Mouse (Mus musculus): ENCODE data around the gene Plin5. TPM values are rescaled to one million over a fixed set of nuclear protein-coding genes. Genes with fewer than 3 reads are reported as not detected.

Gene Plin5
- 0.19 TPM in 1 of 2 replicates, not detected in the other for polyA plus RNA-seq (2012; ENCODE audit: low replicate concordance)

GRCm38 (mm10) chr17:56117251-56117710 lies at the start of gene Plin5:
Gene Plin5 (minus strand): TSS chr17:56117596.

GRCm38 (mm10) chr17:56162231-56162774 lies 44.9 kb upstream of the Plin5 start, which contains the start of gene Tnfaip8l1:
Gene Tnfaip8l1 (plus strand): TSS chr17:56162477.

DNA sequence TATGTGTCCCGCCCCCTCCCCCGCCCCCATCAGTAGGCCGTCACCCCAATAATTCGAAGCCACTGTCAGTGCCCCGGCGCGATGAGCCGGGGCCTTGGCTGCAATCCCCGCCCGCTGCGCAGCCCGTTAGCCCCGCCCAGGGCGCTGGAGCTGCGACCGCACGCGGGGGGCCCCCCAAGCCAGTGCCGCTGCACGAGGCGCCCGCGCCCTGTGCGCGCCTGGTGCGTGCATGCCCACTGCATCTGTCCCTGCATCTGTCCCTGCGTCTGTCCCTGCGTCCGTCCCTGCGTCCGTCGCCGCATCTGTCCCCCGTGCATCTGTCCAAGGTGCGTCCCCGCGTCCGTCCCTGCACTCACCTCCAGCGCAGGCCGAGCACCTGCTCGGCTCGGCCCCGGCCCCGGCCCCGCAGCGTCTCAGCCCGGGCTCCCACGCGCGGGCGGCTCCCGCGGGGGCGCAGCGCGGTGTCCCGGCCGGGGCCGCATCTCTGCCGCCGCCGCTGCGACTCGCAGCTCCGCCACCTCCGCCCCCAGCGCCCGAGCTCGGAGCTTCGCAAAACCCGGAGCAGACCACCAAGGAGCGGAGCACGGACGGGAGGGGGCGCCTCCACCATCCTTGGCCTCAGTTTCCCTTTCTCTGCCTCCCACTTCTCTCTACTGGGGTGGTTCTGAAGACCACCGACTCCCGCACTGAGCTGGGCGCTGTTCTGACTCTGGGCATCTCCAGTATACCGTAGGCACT lies 22.6 kb upstream of the Plin5 start, which contains the start of gene Sema6b:
Sema6b (minus strand) TSS at position 486 of the 738 bp plus-strand sequence.

GRCm38 (mm10) chr17:56121826-56122225 lies 4.4 kb upstream of the Plin5 start, which contains the start of gene Lrg1:
Gene Lrg1 (minus strand): TSS chr17:56122001.

DNA sequence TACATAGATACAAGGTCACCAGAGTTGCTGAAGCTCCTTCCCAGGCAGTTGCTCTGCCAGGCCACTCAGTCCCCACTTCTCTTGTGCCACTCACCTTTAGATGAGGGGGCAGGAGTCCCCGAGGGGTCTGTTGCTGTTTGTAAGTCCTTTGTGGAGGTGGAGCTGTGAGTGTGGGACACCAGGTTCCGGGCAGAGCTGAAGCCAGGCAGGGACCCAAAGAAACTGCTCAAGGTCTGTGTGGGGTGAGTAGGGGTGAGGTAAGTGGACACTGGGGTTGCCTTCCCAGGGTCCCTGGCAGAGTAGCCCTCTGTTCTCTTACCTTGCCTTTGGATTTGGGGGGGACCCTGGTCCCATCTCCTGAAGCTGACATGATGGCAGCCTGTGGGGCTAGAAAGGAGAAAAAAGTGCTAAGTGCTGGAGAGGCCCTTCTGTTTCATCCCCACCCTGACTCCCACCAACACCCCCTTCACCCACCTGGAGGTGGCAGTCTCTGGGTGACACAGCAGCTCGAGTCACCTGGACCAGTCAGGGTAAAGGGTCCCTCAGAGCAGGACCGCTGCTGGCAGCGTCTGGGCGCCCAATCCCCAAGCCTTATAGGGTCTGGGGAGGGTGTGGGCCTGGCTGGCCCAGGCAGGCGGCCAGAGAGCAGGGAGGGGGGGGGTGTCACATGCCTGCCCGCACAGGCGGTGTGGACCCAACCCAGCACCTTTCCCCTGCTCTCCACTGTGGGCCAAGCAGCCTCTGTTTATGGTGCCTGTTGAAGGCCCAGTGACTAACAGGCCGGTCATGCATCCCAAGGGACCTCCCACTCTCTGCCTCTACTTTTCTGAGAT lies 8.0 kb downstream of the Plin5 start, which contains the start of gene Plin4:
Plin4 (minus strand) TSS at position 585 of the 833 bp plus-strand sequence.

DNA sequence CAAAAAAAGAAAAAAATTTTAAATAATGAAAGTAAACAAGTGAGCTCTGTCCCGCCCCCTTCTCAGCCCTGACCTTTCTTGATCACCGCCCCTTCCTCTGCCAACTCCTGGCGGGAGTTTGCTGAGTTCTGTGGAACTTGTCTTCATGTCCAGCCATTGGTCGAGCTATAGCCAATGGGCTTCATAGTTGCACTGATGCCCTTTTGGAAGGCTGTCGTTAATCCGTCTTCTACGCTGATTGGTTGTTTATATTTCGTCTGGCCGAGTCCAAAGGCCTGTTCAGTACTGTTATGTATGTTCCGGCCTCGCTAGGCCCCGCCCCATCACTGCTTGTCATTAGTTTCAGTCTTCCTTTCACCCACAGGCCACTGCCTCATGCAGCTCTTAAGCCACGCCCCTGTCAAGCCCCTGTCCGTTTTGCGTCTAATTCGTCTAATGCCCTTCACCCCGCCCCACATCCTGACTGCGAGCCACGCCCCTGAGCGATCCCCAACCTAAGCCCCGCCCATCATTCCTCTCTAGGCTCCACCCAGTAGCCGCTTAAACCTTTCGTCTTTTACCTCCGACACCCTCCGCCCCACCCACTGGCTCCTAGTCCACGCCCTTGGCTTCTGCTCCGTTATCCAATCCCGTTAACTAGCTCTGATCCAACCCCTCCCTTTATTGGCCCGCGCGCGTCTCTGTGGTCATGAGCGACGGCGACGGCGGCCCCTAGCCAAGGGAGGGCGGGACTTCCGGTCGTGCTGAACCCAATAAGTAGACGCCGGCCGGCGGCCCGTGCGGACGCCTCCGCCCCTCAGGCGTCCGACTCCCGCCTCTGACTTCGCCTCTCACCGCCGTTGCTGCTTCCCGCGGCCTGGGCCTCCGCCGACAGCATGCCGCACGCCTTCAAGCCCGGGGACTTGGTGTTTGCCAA lies 38.3 kb downstream of the Plin5 start, which contains the start of gene Hdgfl2:
Hdgfl2 (plus strand) TSS at position 755 of the 916 bp plus-strand sequence.

GRCm38 (mm10) chr17:56074827-56075208 lies 42.6 kb downstream of the Plin5 start, which contains the start of gene Ubxn6:
Gene Ubxn6 (minus strand): TSS chr17:56075028.

Other genes starting within 250 kb of the Plin5 start
- 0.08 and 0.11 TPM in 2 replicates for gene Zfp119a, start 238.7 kb downstream of the Plin5 start, polyA plus RNA-seq (2012; ENCODE audit: low replicate concordance)
- gene Zfp959, start 225.5 kb downstream of the Plin5 start, polyA plus RNA-seq (2012; ENCODE audit: low replicate concordance), result 1.2 TPM in 1 of 2 replicates, not detected in the other
- gene Zfp119b, start 168.1 kb downstream of the Plin5 start, polyA plus RNA-seq (2012; ENCODE audit: low replicate concordance), result 0.09 TPM in 1 of 2 replicates, not detected in the other
- 14.7 and 15.6 TPM in 2 replicates for gene Ebi3, start 165.0 kb downstream of the Plin5 start, polyA plus RNA-seq (2012; ENCODE audit: low replicate concordance)
- gene Yju2, start 158.5 kb downstream of the Plin5 start, polyA plus RNA-seq (2012; ENCODE audit: low replicate concordance), result 15.2 and 32.7 TPM in 2 replicates
- gene Shd, start 147.1 kb downstream of the Plin5 start, polyA plus RNA-seq (2012; ENCODE audit: low replicate concordance), result 0.32 and 1.6 TPM in 2 replicates
- not detected in 2 replicates for gene Fsd1, start 131.1 kb downstream of the Plin5 start, polyA plus RNA-seq (2012; ENCODE audit: low replicate concordance)
- 0.38 and 0.97 TPM in 2 replicates for gene Stap2, start 112.0 kb downstream of the Plin5 start, polyA plus RNA-seq (2012; ENCODE audit: low replicate concordance)
- 23.3 and 25.1 TPM in 2 replicates for gene Mpnd, start 111.9 kb downstream of the Plin5 start, polyA plus RNA-seq (2012; ENCODE audit: low replicate concordance)
- 80.1 and 88.3 TPM in 2 replicates for gene Sh3gl1, start 81.0 kb downstream of the Plin5 start, polyA plus RNA-seq (2012; ENCODE audit: low replicate concordance)
- 28.2 and 45.2 TPM in 2 replicates for gene Chaf1a, start 77.2 kb downstream of the Plin5 start, polyA plus RNA-seq (2012; ENCODE audit: low replicate concordance)
- gene Ubxn6, start 42.6 kb downstream of the Plin5 start, polyA plus RNA-seq (2012; ENCODE audit: low replicate concordance), result 34.3 and 40.9 TPM in 2 replicates
- 103 and 249 TPM in 2 replicates for gene Hdgfl2, start 38.0 kb downstream of the Plin5 start, polyA plus RNA-seq (2012; ENCODE audit: low replicate concordance)
- gene Plin4, start 7.8 kb downstream of the Plin5 start, polyA plus RNA-seq (2012; ENCODE audit: low replicate concordance), result not detected in 2 replicates
- 52.9 and 55.2 TPM in 2 replicates for gene Lrg1, start 4.4 kb upstream of the Plin5 start, polyA plus RNA-seq (2012; ENCODE audit: low replicate concordance)
- 6.4 and 7.7 TPM in 2 replicates for gene Sema6b, start 22.7 kb upstream of the Plin5 start, polyA plus RNA-seq (2012; ENCODE audit: low replicate concordance)
- 1.6 and 2.5 TPM in 2 replicates for gene Tnfaip8l1, start 44.9 kb upstream of the Plin5 start, polyA plus RNA-seq (2012; ENCODE audit: low replicate concordance)
- 15.6 and 36.0 TPM in 2 replicates for gene Mydgf, start 66.3 kb upstream of the Plin5 start, polyA plus RNA-seq (2012; ENCODE audit: low replicate concordance)
- gene Dpp9, start 101.3 kb upstream of the Plin5 start, polyA plus RNA-seq (2012; ENCODE audit: low replicate concordance), result 45.8 and 114 TPM in 2 replicates
- gene Fem1a, start 139.2 kb upstream of the Plin5 start, polyA plus RNA-seq (2012; ENCODE audit: low replicate concordance), result 16.0 and 29.3 TPM in 2 replicates
- 20.8 and 31.5 TPM in 2 replicates for gene Ticam1, start 159.2 kb upstream of the Plin5 start, polyA plus RNA-seq (2012; ENCODE audit: low replicate concordance)
- gene Plin3, start 175.3 kb upstream of the Plin5 start, polyA plus RNA-seq (2012; ENCODE audit: low replicate concordance), result 8.5 and 12.1 TPM in 2 replicates
- not detected in 2 replicates for gene Arrdc5, start 182.7 kb upstream of the Plin5 start, polyA plus RNA-seq (2012; ENCODE audit: low replicate concordance)
- gene Uhrf1, start 185.7 kb upstream of the Plin5 start, polyA plus RNA-seq (2012; ENCODE audit: low replicate concordance), result 42.3 and 96.8 TPM in 2 replicates
- 24.5 and 26.9 TPM in 2 replicates for gene Kdm4b, start 208.5 kb upstream of the Plin5 start, polyA plus RNA-seq (2012; ENCODE audit: low replicate concordance)

Measured in leukemia stem cell, adult 10-12 weeks (primary cell).